Mouse (Mus musculus): ENCODE data around the gene Crhbp. TPM values are rescaled to one million over a fixed set of nuclear protein-coding genes. Genes with fewer than 3 reads are reported as not detected.

Crhbp gene
- total and polyA plus RNA-seq, 3 experiments = not detected

DNA sequence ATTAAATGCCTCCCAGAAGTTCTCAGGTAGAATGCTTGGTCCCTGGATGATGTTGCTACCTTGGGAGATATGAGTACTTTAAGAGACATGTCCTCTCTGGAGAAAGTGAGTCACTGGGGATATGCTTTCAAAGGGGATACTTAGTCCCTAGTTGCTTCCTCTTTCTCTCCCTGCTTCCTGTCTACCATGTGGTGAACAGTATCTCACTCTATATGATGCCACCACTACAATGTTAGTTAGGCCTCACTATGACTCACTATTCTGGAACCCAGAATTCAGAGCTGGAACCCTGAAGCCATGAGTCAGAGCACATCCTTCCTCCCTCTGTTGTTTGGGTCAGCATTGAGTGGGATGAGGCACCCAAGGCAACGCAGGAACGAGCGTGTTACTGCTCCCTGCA is 17.2 kb downstream of the Crhbp start:
- TF ChIP-seq EP300 (IDR thresholded peaks at IDR 0.05; ENCODE audit: insufficient read depth, low read depth, low read length) (no peak), POLR2A (IDR thresholded peaks at IDR 0.05; ENCODE audit: insufficient read depth, low read depth, low read length) (no peak), CTCF (IDR thresholded peaks at IDR 0.05) (no peak)
- Histone ChIP-seq H3K27ac (no peak overlapping the region), H3K4me1 (ENCODE audit: control insufficient read depth, insufficient read depth, low read length) (no peaks in the 10 kb centered on the region), H3K36me3 (ENCODE audit: control insufficient read depth, insufficient read depth, low read length) (no peaks in the 10 kb centered on the region), H3K79me2 (replicated peaks; ENCODE audit: control insufficient read depth, insufficient read depth, low read length) (no peaks in the 10 kb centered on the region), H3K4me3 (no peak overlapping the region), H3K9ac (ENCODE audit: low read depth, low read length) (no peak overlapping the region), H3K27me3 (ENCODE audit: control insufficient read depth, insufficient read depth, low read length) (no peaks in the 10 kb centered on the region)
- WGBS = 30% methylated on average over 3 of the region's 3 CpGs
- intact Hi-C loops (cut with DNase I) = no loop called here
- no peak for DNase-seq

DNA sequence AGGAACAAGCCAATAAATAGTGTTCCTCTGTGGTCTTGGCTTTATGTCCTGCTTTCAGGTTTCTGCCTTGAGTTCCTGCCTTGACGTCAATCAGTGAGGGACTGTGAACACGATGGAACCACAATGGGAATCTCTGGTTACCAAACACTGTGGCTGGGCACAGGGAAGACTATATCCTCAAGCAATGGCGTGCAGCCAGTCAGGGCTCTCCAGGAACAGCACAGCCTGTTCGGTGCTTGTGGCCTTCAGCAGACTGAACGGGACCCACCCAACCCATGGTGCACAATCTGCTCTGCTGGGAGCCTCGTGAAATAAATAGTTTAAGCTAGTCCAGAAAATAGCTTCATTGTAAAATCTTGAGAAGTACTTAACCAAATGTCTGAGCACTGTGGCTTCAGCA is 18.3 kb downstream of the Crhbp start:
- Histone ChIP-seq H3K36me3 (ENCODE audit: control insufficient read depth, insufficient read depth, low read length) (no peaks in the 10 kb centered on the region), H3K27ac (no peak overlapping the region), H3K4me3 (no peak overlapping the region), H3K27me3 (ENCODE audit: control insufficient read depth, insufficient read depth, low read length) (no peaks in the 10 kb centered on the region), H3K79me2 (replicated peaks; ENCODE audit: control insufficient read depth, insufficient read depth, low read length) (no peaks in the 10 kb centered on the region), H3K4me1 (ENCODE audit: control insufficient read depth, insufficient read depth, low read length) (no peaks in the 10 kb centered on the region), H3K9ac (ENCODE audit: low read depth, low read length) (no peak overlapping the region)
- intact Hi-C loops (cut with DNase I) = no loop called here
- TF ChIP-seq CTCF (IDR thresholded peaks at IDR 0.05) = no peak
- TF ChIP-seq EP300 (IDR thresholded peaks at IDR 0.05; ENCODE audit: insufficient read depth, low read depth, low read length) = no peak
- TF ChIP-seq POLR2A (IDR thresholded peaks at IDR 0.05; ENCODE audit: insufficient read depth, low read depth, low read length) = no peak
- 79% methylated on average over 6 of the region's 6 CpGs for WGBS
- DNase-seq = no peak

DNA sequence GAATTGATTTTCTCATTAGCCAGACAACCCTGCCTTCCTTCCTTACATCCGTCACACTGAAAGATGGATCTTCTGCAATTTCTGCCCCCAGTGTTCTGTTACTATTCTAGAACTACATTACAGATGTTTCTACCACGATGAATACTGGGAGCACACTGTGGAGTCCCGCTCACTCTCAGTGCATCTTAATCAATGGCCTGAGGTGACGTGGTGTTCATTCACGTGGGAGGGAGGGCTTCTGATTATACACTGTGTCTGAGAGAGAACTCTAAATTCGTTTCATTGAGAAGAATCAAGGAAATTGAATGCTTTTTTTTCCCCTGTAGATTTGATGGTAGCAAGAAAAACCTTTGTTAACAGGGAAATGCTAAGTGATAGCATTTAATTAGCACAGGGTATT is 19.2 kb downstream of the Crhbp start:
- no peaks in the 10 kb centered on the region for H3K79me2 ChIP-seq (replicated peaks; ENCODE audit: control insufficient read depth, insufficient read depth, low read length)
- H3K27me3 ChIP-seq (ENCODE audit: control insufficient read depth, insufficient read depth, low read length) = no peaks in the 10 kb centered on the region
- H3K9ac ChIP-seq (ENCODE audit: low read depth, low read length) = no peak overlapping the region
- no peaks in the 10 kb centered on the region for H3K36me3 ChIP-seq (ENCODE audit: control insufficient read depth, insufficient read depth, low read length)
- intact Hi-C loops (cut with DNase I) = no loop called here
- TF ChIP-seq CTCF (IDR thresholded peaks at IDR 0.05) (no peak), EP300 (IDR thresholded peaks at IDR 0.05; ENCODE audit: insufficient read depth, low read depth, low read length) (no peak), POLR2A (IDR thresholded peaks at IDR 0.05; ENCODE audit: insufficient read depth, low read depth, low read length) (no peak)
- 48% methylated on average over 6 of the region's 6 CpGs for WGBS
- H3K4me1 ChIP-seq (ENCODE audit: control insufficient read depth, insufficient read depth, low read length) = no peaks in the 10 kb centered on the region
- H3K27ac ChIP-seq = no peak overlapping the region
- DNase-seq = no peak
- no peak overlapping the region for H3K4me3 ChIP-seq

DNA sequence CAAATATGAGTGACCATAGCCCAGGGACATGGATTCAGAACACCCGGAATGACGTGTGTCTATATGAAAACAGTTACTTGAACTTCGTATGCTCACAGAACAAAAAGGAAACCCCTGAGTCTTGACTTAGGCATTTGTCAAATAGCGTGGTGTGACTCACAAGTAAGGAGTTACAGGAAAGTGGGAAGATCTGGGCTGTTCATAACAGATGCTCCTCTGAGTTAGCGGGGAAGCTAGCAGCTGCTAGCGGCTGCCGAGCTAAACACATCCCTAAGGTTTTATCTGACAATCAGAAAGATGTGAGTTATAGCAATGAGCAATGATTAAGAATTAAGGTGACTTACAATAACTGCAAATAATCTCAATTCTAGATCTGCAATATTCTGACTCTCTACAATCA is 19.8 kb downstream of the Crhbp start:
- DNase-seq = no peak
- no peaks in the 10 kb centered on the region for H3K4me1 ChIP-seq (ENCODE audit: control insufficient read depth, insufficient read depth, low read length)
- H3K9ac ChIP-seq (ENCODE audit: low read depth, low read length) = no peak overlapping the region
- H3K27ac ChIP-seq = no peak overlapping the region
- no peaks in the 10 kb centered on the region for H3K36me3 ChIP-seq (ENCODE audit: control insufficient read depth, insufficient read depth, low read length)
- H3K4me3 ChIP-seq = no peak overlapping the region
- intact Hi-C loops (cut with DNase I) = no loop called here
- no peaks in the 10 kb centered on the region for H3K27me3 ChIP-seq (ENCODE audit: control insufficient read depth, insufficient read depth, low read length)
- H3K79me2 ChIP-seq (replicated peaks; ENCODE audit: control insufficient read depth, insufficient read depth, low read length) = no peaks in the 10 kb centered on the region
- whole genome bisulfite sequencing = 52% methylated on average over 7 of the region's 7 CpGs
- TF ChIP-seq CTCF (IDR thresholded peaks at IDR 0.05) (no peak), EP300 (IDR thresholded peaks at IDR 0.05; ENCODE audit: insufficient read depth, low read depth, low read length) (no peak), POLR2A (IDR thresholded peaks at IDR 0.05; ENCODE audit: insufficient read depth, low read depth, low read length) (no peak)

DNA sequence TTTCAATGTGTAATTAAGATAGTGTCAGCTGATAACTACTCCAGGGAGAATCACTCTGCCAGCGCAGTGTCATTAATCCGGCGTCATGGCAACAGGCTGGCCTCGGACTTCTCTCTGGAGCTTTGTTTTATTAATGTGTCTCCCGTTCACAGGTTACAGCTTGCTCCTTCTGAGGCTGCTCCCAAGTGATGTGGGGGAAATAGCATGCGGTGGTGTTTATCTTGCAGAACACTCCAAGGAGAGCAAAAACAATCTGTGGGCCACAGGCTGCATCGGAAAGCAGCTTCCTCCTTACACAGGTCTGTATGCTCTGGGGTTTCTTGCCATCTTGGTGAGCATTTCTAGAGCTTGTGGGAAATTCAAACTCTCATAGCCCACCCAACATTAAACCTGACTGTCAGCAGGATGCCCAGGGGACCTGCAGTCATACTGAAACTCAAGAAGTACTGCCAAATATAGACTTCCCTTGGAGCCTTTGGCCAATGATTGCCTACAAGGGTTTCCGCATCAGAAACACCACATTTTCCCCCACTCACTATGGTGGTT is 25.4 kb downstream of the Crhbp start:
- no peak overlapping the region for H3K27ac ChIP-seq
- intact Hi-C loops (cut with DNase I) = no loop called here
- H3K79me2 ChIP-seq (replicated peaks; ENCODE audit: control insufficient read depth, insufficient read depth, low read length) = no peaks in the 10 kb centered on the region
- no peaks in the 10 kb centered on the region for H3K36me3 ChIP-seq (ENCODE audit: control insufficient read depth, insufficient read depth, low read length)
- no peaks in the 10 kb centered on the region for H3K4me1 ChIP-seq (ENCODE audit: control insufficient read depth, insufficient read depth, low read length)
- DNase-seq = no peak
- H3K27me3 ChIP-seq (ENCODE audit: control insufficient read depth, insufficient read depth, low read length) = no peaks in the 10 kb centered on the region
- H3K9ac ChIP-seq (ENCODE audit: low read depth, low read length) = no peak overlapping the region
- WGBS = 34% methylated on average over 8 of the region's 8 CpGs
- TF ChIP-seq CTCF (IDR thresholded peaks at IDR 0.05) (no peak), POLR2A (IDR thresholded peaks at IDR 0.05; ENCODE audit: insufficient read depth, low read depth, low read length) (no peak), EP300 (IDR thresholded peaks at IDR 0.05; ENCODE audit: insufficient read depth, low read depth, low read length) (no peak)
- no peak overlapping the region for H3K4me3 ChIP-seq

DNA sequence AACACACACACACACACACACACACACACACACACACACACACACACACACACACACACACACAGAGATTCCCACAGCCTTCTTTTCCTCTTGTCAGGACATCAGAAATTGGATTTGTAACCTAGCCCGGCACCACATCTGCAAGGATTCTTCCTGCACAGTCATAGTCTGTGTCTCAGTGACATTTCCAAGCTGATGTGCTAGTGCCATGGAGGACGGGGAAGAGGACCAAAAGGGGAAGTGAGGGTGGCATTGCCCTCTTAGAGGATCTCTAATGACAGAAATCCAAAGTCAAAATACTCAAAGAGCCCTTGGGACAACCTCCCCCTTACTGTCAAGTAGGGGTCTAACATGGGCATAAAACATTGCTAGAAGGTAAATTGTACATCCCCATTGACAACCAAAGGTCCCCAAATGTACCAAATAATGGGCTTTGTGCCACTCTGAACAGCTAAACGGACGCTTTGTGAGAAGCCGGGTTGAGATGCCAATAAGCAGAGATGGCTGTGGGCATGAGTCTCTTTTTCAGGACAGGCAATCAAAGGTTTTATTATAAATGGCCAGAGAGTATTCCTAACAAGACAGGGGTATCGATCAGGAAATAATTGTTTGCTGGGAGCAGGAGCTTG is 26.0 kb downstream of the Crhbp start:
- Histone ChIP-seq H3K4me1 (ENCODE audit: control insufficient read depth, insufficient read depth, low read length) (no peaks in the 10 kb centered on the region), H3K27ac (no peak overlapping the region), H3K79me2 (replicated peaks; ENCODE audit: control insufficient read depth, insufficient read depth, low read length) (no peaks in the 10 kb centered on the region), H3K27me3 (ENCODE audit: control insufficient read depth, insufficient read depth, low read length) (no peaks in the 10 kb centered on the region), H3K36me3 (ENCODE audit: control insufficient read depth, insufficient read depth, low read length) (no peaks in the 10 kb centered on the region), H3K9ac (ENCODE audit: low read depth, low read length) (no peak overlapping the region), H3K4me3 (no peak overlapping the region)
- intact Hi-C loops (cut with DNase I) = no loop called here
- no peak for TF ChIP-seq EP300 (IDR thresholded peaks at IDR 0.05; ENCODE audit: insufficient read depth, low read depth, low read length)
- TF ChIP-seq CTCF (IDR thresholded peaks at IDR 0.05) = no peak
- TF ChIP-seq POLR2A (IDR thresholded peaks at IDR 0.05; ENCODE audit: insufficient read depth, low read depth, low read length) = no peak
- 64% methylated on average over 6 of the region's 6 CpGs for WGBS
- no peak for DNase-seq

Data from heart, adult 2 months (tissue).